Mouse (Mus musculus): Measurements from ENCODE around the gene Tada2b. TPM values are rescaled to one million over a fixed set of nuclear protein-coding genes. Genes with fewer than 3 reads are reported as not detected.
A peak's percentile ranks its signal among the peaks of the same experiment; 100 is the strongest.

Gene Tada2b
- polyA plus RNA-seq, 1 experiment from 2014 or later = 3.8 TPM

DNA sequence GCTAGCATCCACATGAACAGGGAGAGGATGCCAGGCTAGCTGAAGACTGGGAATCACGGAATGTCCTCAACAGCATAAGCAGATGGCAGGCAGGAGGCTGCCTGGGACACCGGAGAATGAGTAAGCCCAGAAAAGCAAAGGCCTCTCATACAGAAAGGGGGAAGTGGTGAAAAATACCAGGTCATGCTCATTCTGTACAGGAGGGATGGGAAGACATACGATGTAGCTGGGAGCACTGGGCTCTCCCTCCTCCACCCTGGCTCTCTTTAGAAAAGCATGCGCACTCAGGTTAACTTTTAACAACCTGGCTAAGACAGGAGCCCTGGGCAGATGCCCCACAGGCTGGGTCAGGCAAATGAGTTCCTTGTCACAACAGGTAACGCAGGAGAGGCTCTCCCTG, 57.7 kb downstream of the Tada2b start:
- Histone ChIP-seq H3K9me3 (ENCODE audit: control insufficient read depth, low read length) (no peaks in the 10 kb centered on the region), H3K4me1 (ENCODE audit: control insufficient read depth, insufficient read depth, low read length) (peaks cover 7% of the 10 kb centered on the region), H3K4me3 (ENCODE audit: low read length) (no peak overlapping the region), H3K9ac (ENCODE audit: low read depth, low read length) (no peak overlapping the region), H3K4me2 (replicated peaks; ENCODE audit: low read depth, low read length) (no peak overlapping the region), H3K27ac (ENCODE audit: low read depth, low read length) (no peak overlapping the region), H3K27me3 (ENCODE audit: control insufficient read depth, insufficient read depth, low read length) (no peaks in the 10 kb centered on the region), H3K36me3 (ENCODE audit: control insufficient read depth, insufficient read depth, low read length) (no peaks in the 10 kb centered on the region)
- ATAC-seq (ENCODE audit: low FRiP score, low TSS enrichment) = no peak
- WGBS = 76% methylated on average over 5 of the region's 5 CpGs

DNA sequence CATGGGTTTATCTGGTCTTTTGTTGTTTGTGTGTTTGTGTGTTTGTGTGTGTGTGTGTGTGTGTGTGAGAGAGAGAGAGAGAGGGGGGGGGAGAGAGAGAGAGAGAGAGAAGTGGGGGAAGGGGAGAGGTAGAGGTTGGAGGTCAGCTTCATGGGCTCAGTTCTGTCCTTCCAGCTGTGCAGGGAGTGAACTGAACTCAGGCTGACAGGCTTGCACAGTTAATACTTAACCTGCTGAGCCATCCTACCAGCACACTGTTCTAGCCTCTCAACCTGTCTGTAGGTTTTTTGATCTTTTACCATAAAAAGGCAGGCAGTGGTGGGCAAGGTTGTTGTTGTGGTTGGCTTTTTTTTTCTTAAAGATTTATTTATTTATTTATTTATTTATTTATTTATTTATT, 59.4 kb downstream of the Tada2b start:
- Histone ChIP-seq H3K27me3 (ENCODE audit: control insufficient read depth, insufficient read depth, low read length) (no peaks in the 10 kb centered on the region), H3K4me3 (ENCODE audit: low read length) (no peak overlapping the region), H3K4me2 (replicated peaks; ENCODE audit: low read depth, low read length) (no peak overlapping the region), H3K27ac (ENCODE audit: low read depth, low read length) (no peak overlapping the region), H3K4me1 (ENCODE audit: control insufficient read depth, insufficient read depth, low read length) (peaks cover 7% of the 10 kb centered on the region), H3K9ac (ENCODE audit: low read depth, low read length) (no peak overlapping the region), H3K36me3 (ENCODE audit: control insufficient read depth, insufficient read depth, low read length) (no peaks in the 10 kb centered on the region), H3K9me3 (ENCODE audit: control insufficient read depth, low read length) (no peaks in the 10 kb centered on the region)
- 0 out of 2 replicates have a peak, but pooled peaks have one; percentile 72 for ATAC-seq (ENCODE audit: low FRiP score, low TSS enrichment)

Other genes with a start within 250 kb of the Tada2b start
- gene Sorcs2, start 86.1 kb downstream of the Tada2b start, polyA plus RNA-seq (2014; fragmentation: Nextera tagmentation; extraction: Ambion mirVana) = 7.1 and 10.3 TPM in 2 replicates
- gene Grpel1, start 19.3 kb downstream of the Tada2b start, polyA plus RNA-seq (2014; fragmentation: Nextera tagmentation; extraction: Ambion mirVana) = 60.1 and 61.8 TPM in 2 replicates
- gene Ccdc96, start 303 bp upstream of the Tada2b start, polyA plus RNA-seq (2014; fragmentation: Nextera tagmentation; extraction: Ambion mirVana) = 0.17 and 0.58 TPM in 2 replicates
- gene Tbc1d14, start 109.0 kb upstream of the Tada2b start, polyA plus RNA-seq (2014; fragmentation: Nextera tagmentation; extraction: Ambion mirVana) = 27.7 and 49.9 TPM in 2 replicates
- 17.7 and 30.7 TPM in 2 replicates for gene D5Ertd579e, start 211.7 kb upstream of the Tada2b start, polyA plus RNA-seq (2014; fragmentation: Nextera tagmentation; extraction: Ambion mirVana)